Mouse (Mus musculus): Measurements from ENCODE around the gene Sort1. TPM values are rescaled to one million over a fixed set of nuclear protein-coding genes. Genes with fewer than 3 reads are reported as not detected.

Gene Sort1
- total and polyA plus RNA-seq, 2 experiments from 2014 or later = 12.9 to 69.0 TPM

- no peak for DNase-seq
- no peak overlapping the region for H3K4me3 ChIP-seq (ENCODE audit: low read depth, low read length)
- no peaks in the 10 kb centered on the region for H3K27me3 ChIP-seq (ENCODE audit: insufficient read depth, low read length)
- H3K4me2 ChIP-seq (ENCODE audit: low read depth) = no peak overlapping the region
- 78% methylated on average over 14 of the region's 14 CpGs for WGBS
- no peak overlapping the region for H3K9ac ChIP-seq
- H3K36me3 ChIP-seq (ENCODE audit: insufficient read depth) = no peaks in the 10 kb centered on the region
- no peak for TF ChIP-seq CTCF (IDR thresholded peaks at IDR 0.05; ENCODE audit: low read depth)
- H3K4me1 ChIP-seq (ENCODE audit: insufficient read depth) = peaks cover 4% of the 10 kb centered on the region; the same call in 1 of the 2 replicates
- no peak for ATAC-seq
- H3K9me3 ChIP-seq (ENCODE audit: low read length) = no peaks in the 10 kb centered on the region
- H3K27ac ChIP-seq (ENCODE audit: low read depth, low read length) = no peak overlapping the region
Observed at GRCm38 (mm10) chr3:108381945-108382875, 98.3 kb downstream of the Sort1 start.

GRCm38 (mm10) chr3:108383485-108384354 is 99.8 kb downstream of the Sort1 start, which contains the start of gene Psrc1:
Psrc1 (plus strand) TSS chr3:108383839.
- Histone ChIP-seq H3K4me3 (ENCODE audit: low read depth, low read length) (peak within 1 kb of the TSS; percentile 47), H3K27me3 (ENCODE audit: insufficient read depth, low read length) (no peaks in the 10 kb centered on the region), H3K4me1 (ENCODE audit: insufficient read depth) (peaks cover 4% of the 10 kb centered on the region; the same call in 1 of the 2 replicates), H3K4me2 (ENCODE audit: low read depth) (peak within 1 kb of the TSS; percentile 60), H3K36me3 (ENCODE audit: insufficient read depth) (no peaks in the 10 kb centered on the region), H3K9me3 (ENCODE audit: low read length) (no peaks in the 10 kb centered on the region), H3K27ac (ENCODE audit: low read depth, low read length) (no peak within 1 kb of the TSS), H3K9ac (peak within 1 kb of the TSS; percentile 38)
- no peak for TF ChIP-seq CTCF (IDR thresholded peaks at IDR 0.05; ENCODE audit: low read depth)
- DNase-seq = peak; percentile 92
- WGBS = under 1% methylated on average over 44 of the region's 44 CpGs
- peak; percentile 97 for ATAC-seq

GRCm38 (mm10) chr3:108384425-108384824 is 100.5 kb downstream of the Sort1 start:
- Histone ChIP-seq H3K9me3 (ENCODE audit: low read length) (no peaks in the 10 kb centered on the region), H3K9ac (no peak overlapping the region), H3K4me2 (ENCODE audit: low read depth) (peak overlapping the region; percentile 60), H3K4me1 (ENCODE audit: insufficient read depth) (peaks cover 4% of the 10 kb centered on the region; the same call in 1 of the 2 replicates), H3K4me3 (ENCODE audit: low read depth, low read length) (peak overlapping the region; percentile 47; the same call in 1 of the 2 replicates), H3K27ac (ENCODE audit: low read depth, low read length) (no peak overlapping the region), H3K27me3 (ENCODE audit: insufficient read depth, low read length) (no peaks in the 10 kb centered on the region), H3K36me3 (ENCODE audit: insufficient read depth) (no peaks in the 10 kb centered on the region)
- ATAC-seq (no peak), DNase-seq (no peak)
- WGBS = 37% methylated on average over 2 of the region's 2 CpGs
- TF ChIP-seq CTCF (IDR thresholded peaks at IDR 0.05; ENCODE audit: low read depth) = no peak

- WGBS = 82% methylated on average over 10 of the region's 10 CpGs
- no peaks in the 10 kb centered on the region for H3K9me3 ChIP-seq (ENCODE audit: low read length)
- no peaks in the 10 kb centered on the region for H3K27me3 ChIP-seq (ENCODE audit: insufficient read depth, low read length)
- H3K36me3 ChIP-seq (ENCODE audit: insufficient read depth) = no peaks in the 10 kb centered on the region
- H3K27ac ChIP-seq (ENCODE audit: low read depth, low read length) = no peak overlapping the region
- no peak overlapping the region for H3K4me3 ChIP-seq (ENCODE audit: low read depth, low read length)
- H3K4me1 ChIP-seq (ENCODE audit: insufficient read depth) = peaks cover 4% of the 10 kb centered on the region; the same call in 1 of the 2 replicates
- DNase-seq (no peak), ATAC-seq (no peak)
- H3K9ac ChIP-seq = no peak overlapping the region
- TF ChIP-seq CTCF (IDR thresholded peaks at IDR 0.05; ENCODE audit: low read depth) = no peak
- H3K4me2 ChIP-seq (ENCODE audit: low read depth) = no peak overlapping the region
Observed at GRCm38 (mm10) chr3:108386186-108386585, 102.3 kb downstream of the Sort1 start.

- no peaks in the 10 kb centered on the region for H3K9me3 ChIP-seq (ENCODE audit: low read length)
- 2% methylated on average over 5 of the region's 5 CpGs for WGBS
- peaks cover 1% of the 10 kb centered on the region; the same call in 1 of the 2 replicates for H3K4me1 ChIP-seq (ENCODE audit: insufficient read depth)
- no peak overlapping the region for H3K9ac ChIP-seq
- DNase-seq (peak; percentile 98), ATAC-seq (peak; percentile 88)
- peak overlapping the region; percentile 6; the same call in 1 of the 2 replicates for H3K27ac ChIP-seq (ENCODE audit: low read depth, low read length)
- peak; percentile 99 for TF ChIP-seq CTCF (IDR thresholded peaks at IDR 0.05; ENCODE audit: low read depth)
- no peak overlapping the region for H3K4me2 ChIP-seq (ENCODE audit: low read depth)
- H3K4me3 ChIP-seq (ENCODE audit: low read depth, low read length) = no peak overlapping the region
- H3K36me3 ChIP-seq (ENCODE audit: insufficient read depth) = peaks cover 19% of the 10 kb centered on the region
- no peaks in the 10 kb centered on the region for H3K27me3 ChIP-seq (ENCODE audit: insufficient read depth, low read length)
Observed at GRCm38 (mm10) chr3:108389111-108389545, 105.2 kb downstream of the Sort1 start.

GRCm38 (mm10) chr3:108392299-108392698 is 108.4 kb downstream of the Sort1 start:
- H3K36me3 ChIP-seq (ENCODE audit: insufficient read depth) = peaks cover 50% of the 10 kb centered on the region
- no peak for DNase-seq
- no peak overlapping the region for H3K9ac ChIP-seq

More at GRCm38 (mm10) chr3:108392299-108392698, 108.4 kb downstream of the Sort1 start:
- H3K4me1 ChIP-seq (ENCODE audit: insufficient read depth) = no peaks in the 10 kb centered on the region
- TF ChIP-seq CTCF (IDR thresholded peaks at IDR 0.05; ENCODE audit: low read depth) = no peak
- WGBS = 24% methylated on average over 10 of the region's 10 CpGs
- no peaks in the 10 kb centered on the region for H3K27me3 ChIP-seq (ENCODE audit: insufficient read depth, low read length)
- no peak overlapping the region for H3K27ac ChIP-seq (ENCODE audit: low read depth, low read length)
- no peak overlapping the region for H3K4me2 ChIP-seq (ENCODE audit: low read depth)
- ATAC-seq = no peak
- H3K4me3 ChIP-seq (ENCODE audit: low read depth, low read length) = no peak overlapping the region
- no peaks in the 10 kb centered on the region for H3K9me3 ChIP-seq (ENCODE audit: low read length)
